Mouse (Mus musculus) forebrain, embryonic 10.5 days (tissue): ENCODE results near the gene Zfp987. TPM values are rescaled to one million over a fixed set of nuclear protein-coding genes. Genes with fewer than 3 reads are reported as not detected.
A peak's percentile ranks its signal among the peaks of the same experiment; 100 is the strongest.
"Not testable (repeated sequence)": the region's sequence is repeated elsewhere in the genome, so short reads cannot be mapped to it uniquely, and the experiment has no call there.

ENCODE experiments used
- DNase-seq: peaks from one replicate; pipeline ENCODE4 v3.0.0-alpha.2; 2017; ENCODE audit warnings: low spot score; ENCODE audit errors: extremely low spot score
- H3K27ac ChIP-seq: fragments of 300-500 bp; sonication (generic); 2 replicates; pipeline ENCODE4 v1.5.1; 2016; ENCODE audit warnings: mild to moderate bottlenecking
- H3K27me3 ChIP-seq: fragments of 300-500 bp; sonication (generic); 2 replicates; pipeline ENCODE4 v1.6.1; 2016; ENCODE audit warnings: mild to moderate bottlenecking; ENCODE audit not compliant: poor library complexity, severe bottlenecking
- H3K36me3 ChIP-seq: fragments of 300-500 bp; sonication (generic); replicated peaks from 2 replicates; pipeline ENCODE4 v1.6.1; 2016; ENCODE audit warnings: mild to moderate bottlenecking, moderate library complexity
- H3K4me1 ChIP-seq: fragments of 300-500 bp; sonication (generic); 2 replicates; pipeline ENCODE4 v1.6.1; 2016
- H3K4me3 ChIP-seq: fragments of 300-500 bp; sonication (generic); 2 replicates; pipeline ENCODE4 v1.5.1; 2016; ENCODE audit warnings: mild to moderate bottlenecking, moderate library complexity
- H3K9me3 ChIP-seq: fragments of 300-500 bp; sonication (generic); 2 replicates; pipeline ENCODE4 v1.6.1; 2016; ENCODE audit warnings: mild to moderate bottlenecking, moderate library complexity
- WGBS: fragments of 180-500 bp; shearing (Covaris S2); methylation state at CpG from one replicate; pipeline ENCODE4 v1.1.7; 2016; 5-methylcytosine and 5-hydroxymethylcytosine counted together
- polyA plus RNA-seq: library from polyadenylated mRNA; unstranded; fragments of >200 nt; fragmentation: Nextera tagmentation; extraction: Ambion mirVana; gene quantifications from 2 replicates; pipeline ENCODE4 v1.2.1, GENCODE M21; 2016

Zfp987 gene
- not detected in 2 replicates for polyA plus RNA-seq

GRCm38 (mm10) chr4:146096998-146097397 is at the start of gene Zfp987:
Gene Zfp987, plus strand, starts transcription at chr4:146097298.
- not testable (repeated sequence) for H3K36me3 ChIP-seq, H3K4me3 ChIP-seq, H3K9me3 ChIP-seq, H3K4me1 ChIP-seq, H3K27me3 ChIP-seq, H3K27ac ChIP-seq, DNase-seq
- WGBS = 88% methylated on average over 3 of the region's 3 CpGs

GRCm38 (mm10) chr4:146052536-146052935 is 44.6 kb upstream of the Zfp987 start:
- peaks cover 68% of the 10 kb centered on the region for H3K9me3 ChIP-seq

GRCm38 (mm10) chr4:146053445-146053844 is 43.7 kb upstream of the Zfp987 start:
- H3K27me3 ChIP-seq, H3K36me3 ChIP-seq, H3K27ac ChIP-seq, H3K4me1 ChIP-seq, H3K4me3 ChIP-seq, DNase-seq: not testable (repeated sequence)
- WGBS = 81% methylated on average over 2 of the region's 2 CpGs
- H3K9me3 ChIP-seq = peaks cover 72% of the 10 kb centered on the region

More at GRCm38 (mm10) chr4:146052536-146052935, 44.6 kb upstream of the Zfp987 start:
- not testable (repeated sequence) for H3K27ac ChIP-seq, DNase-seq, H3K4me3 ChIP-seq, H3K27me3 ChIP-seq, H3K36me3 ChIP-seq, H3K4me1 ChIP-seq
- 87% methylated on average over 1 of the region's 1 CpGs for WGBS

- 72% methylated on average over 2 of the region's 2 CpGs for WGBS
- H3K9me3 ChIP-seq = peaks cover 83% of the 10 kb centered on the region
These were observed 41.8 kb upstream of the Zfp987 start for GRCm38 (mm10) chr4:146055335-146055734.

GRCm38 (mm10) chr4:146058646-146059045 is 38.5 kb upstream of the Zfp987 start:
- H3K9me3 ChIP-seq = peaks cover 83% of the 10 kb centered on the region
- H3K4me1 ChIP-seq, H3K27ac ChIP-seq, H3K36me3 ChIP-seq, DNase-seq, H3K4me3 ChIP-seq, H3K27me3 ChIP-seq: not testable (repeated sequence)
- 92% methylated on average over 12 of the region's 12 CpGs for WGBS

More at GRCm38 (mm10) chr4:146055335-146055734, 41.8 kb upstream of the Zfp987 start:
- H3K27ac ChIP-seq = no peak overlapping the region
- no peak for DNase-seq
- no peaks in the 10 kb centered on the region for H3K27me3 ChIP-seq
- H3K4me1 ChIP-seq = no peaks in the 10 kb centered on the region
- no peaks in the 10 kb centered on the region for H3K36me3 ChIP-seq
- H3K4me3 ChIP-seq = no peak overlapping the region

- not testable (repeated sequence) for H3K36me3 ChIP-seq, DNase-seq, H3K27me3 ChIP-seq, H3K4me3 ChIP-seq, H3K27ac ChIP-seq, H3K4me1 ChIP-seq
- peaks cover 84% of the 10 kb centered on the region for H3K9me3 ChIP-seq
- 95% methylated on average over 4 of the region's 4 CpGs for WGBS
These were observed 38.0 kb upstream of the Zfp987 start for GRCm38 (mm10) chr4:146059078-146059477.

- not testable (repeated sequence) for H3K4me1 ChIP-seq, H3K36me3 ChIP-seq, H3K27ac ChIP-seq, H3K27me3 ChIP-seq, DNase-seq, H3K4me3 ChIP-seq
- H3K9me3 ChIP-seq = peaks cover 83% of the 10 kb centered on the region
- WGBS = 94% methylated on average over 25 of the region's 26 CpGs
These were observed 37.0 kb upstream of the Zfp987 start for GRCm38 (mm10) chr4:146059974-146060693.

- peaks cover 74% of the 10 kb centered on the region for H3K9me3 ChIP-seq
- H3K27ac ChIP-seq, H3K4me1 ChIP-seq, H3K4me3 ChIP-seq, H3K36me3 ChIP-seq, DNase-seq, H3K27me3 ChIP-seq: not testable (repeated sequence)
- WGBS = 95% methylated on average over 11 of the region's 11 CpGs
These were observed 36.0 kb upstream of the Zfp987 start for GRCm38 (mm10) chr4:146061082-146061481.

GRCm38 (mm10) chr4:146062021-146062420 is 35.1 kb upstream of the Zfp987 start:
- not testable (repeated sequence) for DNase-seq, H3K27ac ChIP-seq, H3K4me3 ChIP-seq, H3K4me1 ChIP-seq, H3K27me3 ChIP-seq, H3K36me3 ChIP-seq
- peaks cover 70% of the 10 kb centered on the region for H3K9me3 ChIP-seq
- 96% methylated on average over 12 of the region's 12 CpGs for WGBS

GRCm38 (mm10) chr4:146063001-146063400 is 34.1 kb upstream of the Zfp987 start:
- not testable (repeated sequence) for H3K4me1 ChIP-seq, H3K27me3 ChIP-seq, H3K27ac ChIP-seq, DNase-seq, H3K36me3 ChIP-seq, H3K4me3 ChIP-seq
- 84% methylated on average over 6 of the region's 6 CpGs for WGBS
- peaks cover 71% of the 10 kb centered on the region for H3K9me3 ChIP-seq

GRCm38 (mm10) chr4:146063621-146064020 is 33.5 kb upstream of the Zfp987 start:
- 89% methylated on average over 15 of the region's 15 CpGs for WGBS
- H3K27me3 ChIP-seq, H3K36me3 ChIP-seq, DNase-seq, H3K4me3 ChIP-seq, H3K27ac ChIP-seq, H3K4me1 ChIP-seq: not testable (repeated sequence)
- H3K9me3 ChIP-seq = peaks cover 72% of the 10 kb centered on the region

GRCm38 (mm10) chr4:146064807-146065206 is 32.3 kb upstream of the Zfp987 start:
- not testable (repeated sequence) for H3K4me1 ChIP-seq, H3K27me3 ChIP-seq, DNase-seq, H3K4me3 ChIP-seq, H3K27ac ChIP-seq, H3K36me3 ChIP-seq
- H3K9me3 ChIP-seq = peaks cover 62% of the 10 kb centered on the region
- WGBS = 83% methylated on average over 5 of the region's 5 CpGs

- WGBS = 37% methylated on average over 45 of the region's 45 CpGs
- H3K36me3 ChIP-seq, H3K27ac ChIP-seq, H3K27me3 ChIP-seq, H3K4me1 ChIP-seq: not testable (repeated sequence)
- Histone ChIP-seq H3K4me3 (peak overlapping the region; percentile 43), H3K9me3 (peaks cover 42% of the 10 kb centered on the region)
- peak; percentile 16 for DNase-seq
These were observed 30.0 kb upstream of the Zfp987 start for GRCm38 (mm10) chr4:146066932-146067580.
